Mouse (Mus musculus): Measurements from ENCODE around the gene St3gal4. TPM values are rescaled to one million over a fixed set of nuclear protein-coding genes. Genes with fewer than 3 reads are reported as not detected.

Gene St3gal4
- polyA plus RNA-seq, 1 experiment from 2014 or later: 13.5 TPM

DNA sequence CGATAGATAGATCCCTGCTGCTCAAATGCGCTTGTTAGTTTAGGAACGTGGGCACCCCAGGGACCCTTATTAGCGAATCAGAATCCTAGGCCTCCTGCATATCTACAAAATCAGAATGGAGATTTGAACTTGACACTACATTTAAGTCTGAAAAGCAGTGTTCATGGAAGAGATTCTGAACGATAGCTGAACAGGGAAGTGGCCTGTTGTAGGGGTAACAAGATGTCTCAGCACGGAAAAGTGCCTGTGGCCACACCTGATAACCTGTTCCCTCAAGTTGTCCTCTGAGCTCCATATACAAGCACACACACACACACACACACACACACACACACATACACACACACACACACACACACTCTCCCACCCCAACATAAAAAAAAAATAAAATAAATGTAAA is 61.4 kb downstream of the St3gal4 start:
- H3K9ac ChIP-seq: no peak overlapping the region
- WGBS: 88% methylated on average over 6 of the region's 6 CpGs
- DNase-seq (ENCODE audit: low spot score): no peak
- H3K4me2 ChIP-seq (replicated peaks): no peak overlapping the region
- peaks cover 6% of the 10 kb centered on the region; the same call in 1 of the 2 replicates for H3K36me3 ChIP-seq (replicated peaks; ENCODE audit: control insufficient read depth, insufficient read depth)
- H3K9me3 ChIP-seq (ENCODE audit: control insufficient read depth, low read length): no peaks in the 10 kb centered on the region
- no peak overlapping the region for H3K27ac ChIP-seq
- H3K4me3 ChIP-seq (replicated peaks; ENCODE audit: low read length): no peak overlapping the region
- H3K27me3 ChIP-seq (ENCODE audit: control insufficient read depth, insufficient read depth, low read length): no peaks in the 10 kb centered on the region
- ATAC-seq (ENCODE audit: low FRiP score): no peak
- H3K4me1 ChIP-seq (replicated peaks; ENCODE audit: control insufficient read depth, insufficient read depth, low read length): no peaks in the 10 kb centered on the region

DNA sequence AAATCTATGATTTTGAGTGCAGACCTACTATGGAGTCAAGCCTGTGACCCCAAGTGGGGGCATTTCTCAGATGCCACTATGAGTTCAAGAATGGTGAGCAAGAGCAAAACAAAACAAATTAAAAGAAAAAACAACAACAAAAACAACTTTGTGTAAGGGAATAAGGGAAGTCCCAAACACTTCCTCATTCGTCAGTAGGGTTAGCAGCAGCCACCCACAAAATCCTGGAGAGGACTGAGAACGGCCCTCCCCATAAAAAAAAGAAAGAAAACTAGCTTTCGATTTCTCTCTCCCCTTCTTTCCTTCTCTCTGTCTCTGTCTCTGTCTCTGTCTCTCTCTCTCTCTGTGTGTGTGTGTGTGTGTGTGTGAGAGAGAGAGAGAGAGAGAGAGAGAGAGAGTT is 62.5 kb downstream of the St3gal4 start:
- Histone ChIP-seq H3K27ac (no peak overlapping the region), H3K4me3 (replicated peaks; ENCODE audit: low read length) (no peak overlapping the region), H3K4me2 (replicated peaks) (no peak overlapping the region), H3K27me3 (ENCODE audit: control insufficient read depth, insufficient read depth, low read length) (no peaks in the 10 kb centered on the region), H3K9me3 (ENCODE audit: control insufficient read depth, low read length) (no peaks in the 10 kb centered on the region), H3K36me3 (replicated peaks; ENCODE audit: control insufficient read depth, insufficient read depth) (peaks cover 6% of the 10 kb centered on the region; the same call in 1 of the 2 replicates), H3K4me1 (replicated peaks; ENCODE audit: control insufficient read depth, insufficient read depth, low read length) (no peaks in the 10 kb centered on the region), H3K9ac (no peak overlapping the region)
- ATAC-seq (ENCODE audit: low FRiP score) (no peak), DNase-seq (ENCODE audit: low spot score) (no peak)
- WGBS: 96% methylated on average over 3 of the region's 3 CpGs

DNA sequence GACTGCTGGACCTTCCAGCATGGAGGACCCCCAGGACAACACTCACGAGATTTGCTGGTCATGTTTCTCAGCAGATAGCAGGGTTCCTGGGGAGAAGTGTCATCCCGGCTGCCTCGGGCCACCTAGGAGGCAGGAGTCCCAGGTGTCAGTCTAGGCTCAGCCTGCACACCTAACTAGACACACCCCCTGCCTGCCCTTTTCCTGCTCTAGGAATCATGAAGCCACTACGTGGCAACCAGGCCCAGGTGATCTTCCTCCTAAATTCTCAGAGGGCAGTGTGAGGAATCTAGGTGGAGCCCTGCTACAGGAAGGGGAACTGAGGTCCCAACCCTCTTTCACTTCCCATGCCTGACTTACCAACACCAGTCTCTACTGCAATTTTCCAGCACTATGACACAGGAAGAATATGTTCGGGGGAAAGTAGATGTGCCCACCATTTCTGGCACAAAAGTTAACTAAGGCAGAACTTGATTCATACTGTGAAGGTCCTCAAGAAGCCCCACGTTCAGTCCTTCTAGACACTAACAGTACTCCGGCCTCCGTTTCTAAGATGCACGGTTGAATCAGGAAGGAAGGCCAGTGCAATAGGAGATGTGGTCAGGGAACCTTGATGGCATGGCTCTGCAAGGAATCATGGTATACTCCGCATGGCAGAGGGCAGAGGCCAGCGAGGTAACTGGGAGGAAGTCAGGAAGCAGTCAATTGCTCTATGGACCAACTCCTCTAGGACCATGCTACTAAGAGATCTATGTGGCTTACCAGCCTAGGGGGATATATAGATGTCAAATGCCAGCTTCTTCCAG is 63.3 kb downstream of the St3gal4 start:
- no peak overlapping the region for H3K4me3 ChIP-seq (replicated peaks; ENCODE audit: low read length)
- no peak overlapping the region for H3K4me2 ChIP-seq (replicated peaks)
- H3K27ac ChIP-seq: no peak overlapping the region
- no peak for ATAC-seq (ENCODE audit: low FRiP score)
- no peaks in the 10 kb centered on the region for H3K27me3 ChIP-seq (ENCODE audit: control insufficient read depth, insufficient read depth, low read length)
- H3K36me3 ChIP-seq (replicated peaks; ENCODE audit: control insufficient read depth, insufficient read depth): peaks cover 6% of the 10 kb centered on the region; the same call in 1 of the 2 replicates
- H3K4me1 ChIP-seq (replicated peaks; ENCODE audit: control insufficient read depth, insufficient read depth, low read length): no peaks in the 10 kb centered on the region
- no peak for DNase-seq (ENCODE audit: low spot score)
- WGBS: 91% methylated on average over 11 of the region's 11 CpGs
- no peaks in the 10 kb centered on the region for H3K9me3 ChIP-seq (ENCODE audit: control insufficient read depth, low read length)
- no peak overlapping the region for H3K9ac ChIP-seq

DNA sequence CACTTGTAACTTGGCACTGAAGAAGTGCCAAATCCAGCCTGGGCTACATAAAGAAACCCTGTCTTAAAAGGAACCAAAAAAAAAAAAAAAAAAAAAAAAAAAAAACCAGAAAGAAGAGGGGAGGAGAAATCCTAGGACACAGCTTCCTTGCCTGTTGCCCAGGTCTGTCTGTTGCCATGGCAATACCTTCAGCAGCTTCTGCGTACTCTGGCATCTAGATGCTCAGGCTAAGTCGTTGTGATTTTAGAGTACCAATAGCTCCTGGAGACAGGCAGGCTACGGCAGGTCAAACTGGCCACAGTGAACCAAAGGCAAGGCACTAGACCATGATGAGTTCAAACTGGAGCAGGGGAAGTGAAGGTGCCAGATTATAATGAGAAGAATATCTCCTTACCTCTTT is 65.4 kb downstream of the St3gal4 start:
- H3K36me3 ChIP-seq (replicated peaks; ENCODE audit: control insufficient read depth, insufficient read depth): peaks cover 6% of the 10 kb centered on the region; the same call in 1 of the 2 replicates
- H3K9ac ChIP-seq: no peak overlapping the region
- H3K4me2 ChIP-seq (replicated peaks): no peak overlapping the region
- H3K9me3 ChIP-seq (ENCODE audit: control insufficient read depth, low read length): no peaks in the 10 kb centered on the region
- no peak for DNase-seq (ENCODE audit: low spot score)
- no peak for ATAC-seq (ENCODE audit: low FRiP score)
- no peaks in the 10 kb centered on the region for H3K27me3 ChIP-seq (ENCODE audit: control insufficient read depth, insufficient read depth, low read length)
- H3K27ac ChIP-seq: no peak overlapping the region
- H3K4me1 ChIP-seq (replicated peaks; ENCODE audit: control insufficient read depth, insufficient read depth, low read length): no peaks in the 10 kb centered on the region
- WGBS: 70% methylated on average over 3 of the region's 3 CpGs
- H3K4me3 ChIP-seq (replicated peaks; ENCODE audit: low read length): no peak overlapping the region

DNA sequence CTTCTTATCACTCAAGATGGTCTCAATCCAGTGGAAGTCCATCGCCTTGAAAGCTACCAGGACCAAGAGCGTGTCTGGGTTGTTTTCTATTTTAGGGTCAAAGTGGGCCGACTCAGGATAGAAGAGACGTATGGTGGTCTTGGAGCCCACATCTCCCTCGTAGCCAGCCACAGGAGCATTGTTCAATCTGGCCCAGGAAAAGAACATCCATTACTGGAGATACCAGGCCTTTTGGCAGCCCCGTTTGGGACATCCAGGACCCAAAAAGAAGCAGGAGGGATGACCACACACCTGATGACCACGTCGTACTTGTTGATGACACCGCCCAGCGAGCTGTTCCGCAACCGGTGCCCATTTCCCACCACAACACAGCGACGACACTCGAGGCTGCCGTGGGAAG is 66.0 kb downstream of the St3gal4 start:
- no peak overlapping the region for H3K27ac ChIP-seq
- no peak for DNase-seq (ENCODE audit: low spot score)
- H3K9ac ChIP-seq: no peak overlapping the region
- H3K36me3 ChIP-seq (replicated peaks; ENCODE audit: control insufficient read depth, insufficient read depth): peaks cover 6% of the 10 kb centered on the region; the same call in 1 of the 2 replicates
- no peaks in the 10 kb centered on the region for H3K9me3 ChIP-seq (ENCODE audit: control insufficient read depth, low read length)
- H3K4me3 ChIP-seq (replicated peaks; ENCODE audit: low read length): no peak overlapping the region
- H3K4me1 ChIP-seq (replicated peaks; ENCODE audit: control insufficient read depth, insufficient read depth, low read length): no peaks in the 10 kb centered on the region
- H3K27me3 ChIP-seq (ENCODE audit: control insufficient read depth, insufficient read depth, low read length): no peaks in the 10 kb centered on the region
- 97% methylated on average over 16 of the region's 16 CpGs for WGBS
- H3K4me2 ChIP-seq (replicated peaks): no peak overlapping the region
- no peak for ATAC-seq (ENCODE audit: low FRiP score)

DNA sequence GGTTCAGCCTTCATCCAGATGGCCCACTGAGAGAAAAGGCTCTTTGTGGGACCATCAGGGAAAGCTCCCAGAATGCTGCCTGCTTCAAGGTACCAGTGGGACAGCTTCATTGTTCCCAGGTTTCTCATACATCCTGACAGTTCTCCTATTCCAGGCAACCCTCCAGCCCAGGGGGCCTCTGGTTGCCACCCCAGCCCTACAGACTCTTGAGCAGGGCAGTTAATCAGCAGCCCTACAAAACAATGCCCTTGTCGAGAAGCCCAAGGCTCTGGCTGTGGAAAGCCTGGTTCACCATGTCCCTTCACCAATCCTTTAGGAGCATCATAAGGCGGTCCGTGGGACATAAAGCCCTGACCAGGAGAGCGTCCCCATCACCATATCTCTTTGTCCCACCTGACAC is 66.4 kb downstream of the St3gal4 start:
- H3K9me3 ChIP-seq (ENCODE audit: control insufficient read depth, low read length): no peaks in the 10 kb centered on the region
- DNase-seq (ENCODE audit: low spot score) (no peak), ATAC-seq (ENCODE audit: low FRiP score) (no peak)
- H3K9ac ChIP-seq: no peak overlapping the region
- peaks cover 9% of the 10 kb centered on the region; the same call in 1 of the 2 replicates for H3K36me3 ChIP-seq (replicated peaks; ENCODE audit: control insufficient read depth, insufficient read depth)
- 84% methylated on average over 4 of the region's 4 CpGs for WGBS
- no peaks in the 10 kb centered on the region for H3K27me3 ChIP-seq (ENCODE audit: control insufficient read depth, insufficient read depth, low read length)
- H3K27ac ChIP-seq: no peak overlapping the region
- no peaks in the 10 kb centered on the region for H3K4me1 ChIP-seq (replicated peaks; ENCODE audit: control insufficient read depth, insufficient read depth, low read length)
- H3K4me3 ChIP-seq (replicated peaks; ENCODE audit: low read length): no peak overlapping the region
- no peak overlapping the region for H3K4me2 ChIP-seq (replicated peaks)

DNA sequence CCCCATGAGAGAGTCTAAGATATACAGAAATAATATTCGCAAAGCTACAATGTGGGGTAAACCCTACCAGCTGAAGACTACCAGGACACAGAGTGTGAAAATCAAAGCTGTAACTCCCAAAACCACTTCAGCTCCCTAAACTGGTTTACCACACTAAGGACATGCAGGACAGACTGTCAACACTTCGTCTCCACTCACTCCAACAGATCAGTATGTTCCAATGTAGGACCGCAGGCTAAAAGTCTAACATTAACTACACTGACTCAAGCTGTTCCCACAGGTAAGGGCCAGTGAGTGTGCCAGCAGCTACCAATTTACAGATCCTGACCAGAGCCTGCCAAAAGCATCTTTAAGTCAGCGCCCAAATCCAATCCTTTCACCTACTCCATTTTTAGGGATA is 67.4 kb downstream of the St3gal4 start:
- H3K36me3 ChIP-seq (replicated peaks; ENCODE audit: control insufficient read depth, insufficient read depth): peaks cover 11% of the 10 kb centered on the region; the same call in 1 of the 2 replicates
- DNase-seq (ENCODE audit: low spot score): no peak
- no peak overlapping the region for H3K27ac ChIP-seq
- H3K4me3 ChIP-seq (replicated peaks; ENCODE audit: low read length): no peak overlapping the region
- H3K4me2 ChIP-seq (replicated peaks): no peak overlapping the region
- H3K4me1 ChIP-seq (replicated peaks; ENCODE audit: control insufficient read depth, insufficient read depth, low read length): no peaks in the 10 kb centered on the region
- H3K9me3 ChIP-seq (ENCODE audit: control insufficient read depth, low read length): no peaks in the 10 kb centered on the region
- ATAC-seq (ENCODE audit: low FRiP score): no peak
- H3K9ac ChIP-seq: no peak overlapping the region
- H3K27me3 ChIP-seq (ENCODE audit: control insufficient read depth, insufficient read depth, low read length): no peaks in the 10 kb centered on the region
- 94% methylated on average over 4 of the region's 4 CpGs for WGBS

DNA sequence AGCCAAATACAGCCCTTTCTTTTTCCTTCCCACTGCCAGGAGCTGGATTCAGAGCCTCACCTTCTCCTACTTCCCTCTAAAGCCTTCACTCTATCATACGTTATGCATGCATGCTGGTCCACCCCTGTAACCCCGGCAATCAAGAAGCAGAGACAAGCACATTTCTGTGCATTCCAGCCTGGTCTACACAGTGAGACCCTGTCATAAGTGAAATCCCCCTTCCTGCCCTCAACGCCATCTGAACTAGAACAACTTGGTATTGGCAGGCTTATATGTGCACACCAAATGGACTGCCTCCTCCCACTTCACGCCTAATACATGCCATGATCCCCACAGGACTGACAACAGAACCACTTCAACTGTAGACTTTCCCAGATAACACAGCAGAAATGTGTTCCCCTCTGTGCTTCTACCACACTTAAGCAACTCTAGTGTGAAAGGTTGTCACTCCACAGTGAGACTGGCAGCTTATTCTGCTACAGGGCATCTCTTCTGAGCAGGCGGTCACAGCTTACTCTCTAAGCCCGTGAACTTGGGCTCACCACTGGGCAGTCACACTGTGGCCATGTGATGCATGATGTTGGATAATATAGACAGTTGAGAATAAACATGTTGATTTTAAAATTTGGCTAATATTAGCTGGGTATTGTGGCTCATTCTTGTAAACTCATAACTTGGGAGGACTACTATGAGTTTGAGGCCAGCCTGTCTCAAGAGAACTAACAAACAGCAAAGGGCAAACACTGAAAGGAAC is 68.2 kb downstream of the St3gal4 start:
- Histone ChIP-seq H3K27ac (no peak overlapping the region), H3K27me3 (ENCODE audit: control insufficient read depth, insufficient read depth, low read length) (no peaks in the 10 kb centered on the region), H3K9ac (no peak overlapping the region), H3K9me3 (ENCODE audit: control insufficient read depth, low read length) (no peaks in the 10 kb centered on the region), H3K4me2 (replicated peaks) (no peak overlapping the region), H3K36me3 (replicated peaks; ENCODE audit: control insufficient read depth, insufficient read depth) (peaks cover 11% of the 10 kb centered on the region; the same call in 1 of the 2 replicates), H3K4me3 (replicated peaks; ENCODE audit: low read length) (no peak overlapping the region), H3K4me1 (replicated peaks; ENCODE audit: control insufficient read depth, insufficient read depth, low read length) (no peaks in the 10 kb centered on the region)
- DNase-seq (ENCODE audit: low spot score): no peak
- no peak for ATAC-seq (ENCODE audit: low FRiP score)
- 91% methylated on average over 6 of the region's 6 CpGs for WGBS

DNA sequence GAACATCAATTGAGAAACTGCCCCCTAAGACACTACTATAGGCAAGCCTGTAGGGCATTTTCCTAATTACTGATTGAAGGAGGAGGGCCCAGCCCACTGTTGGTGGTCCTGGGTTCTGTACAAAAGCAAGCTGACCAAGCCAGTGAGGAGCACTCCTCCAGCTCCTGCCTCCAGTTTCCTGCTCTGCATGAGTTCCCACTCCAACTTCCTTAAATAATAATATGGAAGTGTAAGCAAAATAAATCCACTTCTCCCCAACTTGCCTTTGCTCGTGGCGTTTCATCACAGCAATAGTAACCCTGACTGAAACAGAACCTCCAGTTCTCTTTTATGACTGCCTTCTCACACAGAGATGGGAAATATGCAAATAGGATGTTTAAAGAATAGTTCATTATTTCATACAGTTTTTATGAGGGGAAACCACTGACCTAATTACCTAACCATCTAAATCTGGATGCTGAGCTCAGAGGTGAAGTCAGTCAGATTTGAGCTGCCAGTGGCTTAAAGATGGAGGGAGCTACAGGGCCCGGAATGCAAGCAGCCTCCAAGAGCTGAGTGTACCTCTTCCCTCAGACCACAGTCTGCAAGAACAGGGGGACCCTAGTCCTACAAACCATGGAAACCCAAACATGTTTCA is 69.1 kb downstream of the St3gal4 start:
- Histone ChIP-seq H3K9ac (no peak overlapping the region), H3K4me3 (replicated peaks; ENCODE audit: low read length) (no peak overlapping the region), H3K36me3 (replicated peaks; ENCODE audit: control insufficient read depth, insufficient read depth) (peaks cover 11% of the 10 kb centered on the region; the same call in 1 of the 2 replicates), H3K27ac (no peak overlapping the region), H3K9me3 (ENCODE audit: control insufficient read depth, low read length) (no peaks in the 10 kb centered on the region), H3K4me2 (replicated peaks) (no peak overlapping the region), H3K4me1 (replicated peaks; ENCODE audit: control insufficient read depth, insufficient read depth, low read length) (peaks cover 2% of the 10 kb centered on the region; the same call in 1 of the 2 replicates), H3K27me3 (ENCODE audit: control insufficient read depth, insufficient read depth, low read length) (no peaks in the 10 kb centered on the region)
- DNase-seq (ENCODE audit: low spot score) (no peak), ATAC-seq (ENCODE audit: low FRiP score) (no peak)
- WGBS: 83% methylated on average over 3 of the region's 3 CpGs
